Mouse (Mus musculus) retina, postnatal 1 day (tissue): ENCODE measurements at regions not wholly inside any gene's neighbourhood (a gene's known extent, or its start where the extent isn't known, plus 50 kb on each side); places are given as distances from the start of the nearest gene placed in this dataset.
"Not testable (repeated sequence)": the region's sequence is repeated elsewhere in the genome, so short reads cannot be mapped to it uniquely, and the experiment has no call there.

ENCODE experiments used
- DNase-seq: peaks from one replicate; pipeline ENCODE4 v3.0.0-alpha.2; 2012

DNA sequence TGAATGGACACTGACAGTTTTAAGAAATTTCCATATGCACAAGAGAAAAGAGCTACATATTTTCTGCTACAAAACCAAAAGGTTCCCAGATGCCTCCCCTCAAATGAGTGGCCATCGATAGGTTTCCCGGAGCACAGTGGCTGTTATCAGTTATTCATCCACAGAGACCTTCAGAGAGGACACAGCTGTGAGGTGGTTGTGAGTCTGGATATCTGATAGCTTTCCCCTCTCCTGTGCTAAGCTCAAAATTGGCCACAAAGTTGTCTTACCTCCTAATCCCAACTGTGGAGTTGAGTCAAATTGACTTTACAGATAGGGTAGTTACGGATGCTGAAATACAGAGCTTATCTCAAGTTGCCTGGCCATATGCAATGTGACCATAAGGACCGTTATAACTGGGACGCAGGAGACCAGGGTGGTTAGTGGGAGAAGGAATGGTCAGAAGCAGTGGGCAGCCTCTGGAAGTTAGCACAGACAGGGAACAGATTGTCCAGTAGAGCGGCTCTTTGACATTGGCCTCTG, 93.3 kb upstream of the Zfp706 start:
- DNase-seq, result no peak

DNA sequence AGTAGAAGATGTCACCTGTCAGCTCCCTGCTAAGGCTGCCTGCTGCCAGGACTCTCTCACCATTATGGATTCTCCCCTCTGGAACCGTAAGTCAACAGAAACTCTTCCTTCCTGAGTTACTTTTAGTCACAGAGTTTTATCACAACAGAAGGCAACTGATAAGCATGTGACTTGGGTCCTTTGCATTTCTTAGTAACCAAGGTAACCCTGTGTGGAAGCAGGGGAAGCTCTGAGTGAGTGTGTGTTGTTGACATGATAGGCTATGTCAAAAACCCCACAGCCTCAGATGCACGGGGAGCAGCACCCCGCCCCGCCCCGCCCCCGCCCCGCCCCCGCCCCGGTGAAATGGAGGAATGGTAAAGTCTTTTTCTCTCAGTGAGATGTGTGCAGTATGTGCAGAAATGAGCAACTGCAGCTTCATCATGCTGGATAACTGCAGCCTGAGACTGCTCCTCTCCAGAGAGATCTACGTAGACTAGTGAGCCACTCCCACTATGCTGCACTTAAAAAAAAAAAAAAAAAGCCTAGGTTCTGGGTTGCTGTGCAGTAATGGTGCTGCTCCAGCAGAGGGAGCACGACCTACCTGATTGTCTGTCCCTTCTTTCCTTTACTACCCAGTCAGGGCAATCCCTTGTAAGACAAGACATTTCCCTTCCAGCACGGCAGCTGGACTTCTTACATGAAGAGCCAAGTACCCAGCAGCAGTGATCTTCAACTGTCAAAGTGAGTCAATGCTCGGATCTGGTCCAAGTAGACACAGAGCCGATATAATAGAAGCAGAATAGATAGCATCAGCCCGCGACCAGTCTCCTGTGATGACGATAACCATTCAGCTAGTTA, 92.6 kb upstream of the Zfp706 start:
- DNase-seq, result peak; percentile 71

DNA sequence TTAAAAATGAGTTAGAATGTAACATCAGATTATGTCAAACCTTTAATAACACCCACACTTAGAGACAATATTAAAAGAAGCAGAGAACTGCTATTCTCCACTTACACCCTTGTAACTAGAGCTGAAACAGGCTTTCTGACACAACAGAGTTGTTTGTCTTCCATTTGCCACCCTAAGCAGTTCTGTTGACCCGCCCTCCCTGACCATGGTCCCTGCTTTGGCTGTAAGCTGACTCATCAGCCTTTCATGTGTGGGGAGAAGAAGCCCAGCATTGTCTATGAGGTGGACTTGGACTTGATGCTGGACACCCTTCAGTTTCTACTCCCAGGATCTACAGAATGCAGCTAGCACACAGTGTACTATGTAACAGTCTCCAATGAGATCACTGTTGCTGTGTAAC, 91.6 kb upstream of the Zfp706 start:
- no peak for DNase-seq

GRCm38 (mm10) chr15:37097426-37097825, 89.9 kb upstream of the Zfp706 start:
- DNase-seq, result no peak

GRCm38 (mm10) chr15:37091171-37091570, 83.6 kb upstream of the Zfp706 start:
- DNase-seq, result not testable (repeated sequence)

GRCm38 (mm10) chr15:37083726-37084125, 76.2 kb upstream of the Zfp706 start:
- no peak for DNase-seq

- DNase-seq, result no peak
These were observed 74.3 kb upstream of the Zfp706 start for GRCm38 (mm10) chr15:37081836-37082235.

DNA sequence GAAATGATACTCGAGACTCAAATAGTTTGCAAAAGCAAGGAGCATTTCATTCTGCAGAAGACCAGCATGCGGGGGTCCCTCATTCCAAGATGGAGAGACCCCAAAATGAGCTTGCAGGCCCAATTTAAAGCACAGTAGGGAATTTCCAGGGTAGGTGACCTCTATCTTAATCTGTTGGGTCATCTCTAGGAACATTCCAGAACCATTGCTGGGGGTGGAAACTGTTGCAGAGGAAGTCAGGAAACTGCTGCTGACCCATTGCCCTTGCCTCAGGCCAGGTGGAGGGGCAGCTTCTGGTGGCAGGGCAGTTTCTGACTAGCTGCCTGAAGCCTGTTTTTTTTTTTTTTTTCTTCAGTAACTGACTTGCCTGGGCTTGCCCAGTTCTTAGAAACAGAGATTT, 73.4 kb upstream of the Zfp706 start:
- DNase-seq, result no peak

DNA sequence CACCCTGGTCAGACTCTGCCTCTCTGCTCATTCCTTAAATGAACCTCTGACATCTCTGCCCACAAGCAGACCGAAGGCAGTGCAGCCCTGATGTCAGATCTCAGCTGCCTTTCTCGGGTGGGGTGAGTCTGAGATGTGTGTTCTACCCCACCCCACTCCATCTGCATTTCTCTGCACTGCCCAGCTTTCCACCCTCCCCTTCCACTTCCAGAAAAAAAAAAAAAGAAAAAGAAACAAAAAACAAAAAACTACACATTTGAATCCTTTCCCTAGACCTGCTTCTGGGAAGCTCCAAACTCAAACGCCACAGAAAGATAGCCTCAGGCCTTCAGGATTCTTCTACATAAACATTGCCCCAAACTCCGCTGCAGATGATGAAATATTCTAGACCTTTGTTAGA, 72.8 kb upstream of the Zfp706 start:
- no peak for DNase-seq

DNA sequence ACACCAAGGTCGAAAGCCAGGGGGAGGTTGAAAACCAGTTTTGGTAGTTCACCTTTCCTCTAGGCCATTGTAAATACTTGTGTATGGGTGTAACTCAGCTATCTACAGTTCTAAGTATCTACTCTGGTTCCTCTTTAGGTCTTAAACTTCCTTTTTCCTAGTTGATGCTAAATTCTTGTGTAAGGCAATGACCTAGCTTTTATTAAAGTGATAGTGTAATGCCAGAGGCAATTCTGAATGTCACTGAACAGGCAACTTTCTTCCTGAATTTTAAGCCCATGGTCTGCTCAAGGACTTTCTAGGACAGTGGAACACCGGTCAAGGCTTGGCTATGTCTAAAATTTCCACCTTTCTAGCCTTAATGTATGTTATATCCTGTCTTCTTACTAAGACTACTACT, 66.6 kb upstream of the Zfp706 start:
- not testable (repeated sequence) for DNase-seq

DNA sequence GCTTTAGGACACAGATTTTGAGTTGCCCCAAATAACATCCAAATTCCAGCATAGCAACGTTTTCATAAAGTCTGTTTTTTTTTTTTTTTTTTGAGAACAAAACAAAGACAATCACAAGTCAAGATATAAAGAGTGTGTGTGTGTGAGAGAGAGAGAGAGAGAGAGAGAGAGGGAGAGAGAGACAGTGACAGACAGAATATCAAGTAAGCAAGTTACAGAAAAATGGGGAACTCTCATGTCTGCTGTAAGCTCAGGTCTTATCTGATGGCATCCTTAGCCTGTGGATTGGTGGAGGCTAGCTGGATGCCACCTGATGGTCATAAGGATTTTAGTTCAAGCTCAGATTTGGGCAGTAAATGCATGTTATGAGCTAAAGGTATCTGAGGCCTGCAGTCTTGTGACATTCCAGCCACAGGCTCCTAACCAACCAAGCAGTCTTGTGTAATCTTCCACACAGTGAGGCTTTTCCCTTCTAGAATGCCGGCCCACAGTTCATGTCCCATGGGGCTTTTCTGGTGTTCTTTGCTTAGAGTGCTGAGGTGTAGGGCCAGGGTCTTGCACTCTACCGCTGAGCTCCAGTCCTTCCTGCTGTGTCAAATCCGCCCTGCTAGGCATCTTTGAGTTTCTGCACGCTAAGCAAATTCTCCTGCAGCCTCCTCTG, 64.8 kb upstream of the Zfp706 start:
- no peak for DNase-seq

DNA sequence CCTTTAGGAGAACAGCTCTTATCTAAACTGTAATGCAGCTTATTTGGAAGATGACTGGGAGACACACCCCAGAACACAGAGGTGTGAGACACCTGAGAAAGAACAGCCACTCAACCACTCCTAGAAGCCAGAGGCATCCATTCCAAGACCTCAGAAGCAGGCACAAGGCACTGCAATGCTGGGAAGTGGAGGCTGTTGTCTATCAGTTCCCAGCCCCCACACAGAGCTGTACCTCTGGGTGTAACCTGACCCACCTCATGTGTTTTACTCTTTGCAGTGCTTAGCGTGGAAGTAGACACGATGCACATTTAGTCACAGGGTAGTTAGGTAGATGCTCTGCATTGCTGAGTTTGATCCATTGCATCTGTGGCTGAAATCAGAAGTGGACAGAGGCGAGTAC, 62.6 kb upstream of the Zfp706 start:
- DNase-seq, result no peak

DNA sequence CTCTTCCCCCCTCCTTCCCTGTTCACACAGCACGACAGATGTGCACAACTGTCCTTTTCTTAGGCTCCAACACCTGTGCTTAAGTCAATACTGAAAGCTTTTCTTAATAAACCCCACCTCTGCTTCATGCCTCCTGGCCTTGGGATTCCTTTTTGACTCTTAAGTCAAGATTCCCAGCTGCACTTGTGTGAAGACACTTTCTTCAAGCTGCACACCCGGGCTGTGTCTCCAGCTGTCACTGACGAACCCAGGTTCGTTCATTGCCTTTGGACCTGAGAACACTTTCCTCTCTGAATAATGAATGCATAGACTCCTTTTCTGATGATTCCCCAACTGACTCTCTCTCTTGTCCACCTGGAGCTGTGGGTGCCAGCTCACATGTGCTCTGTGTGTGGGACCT, 59.8 kb upstream of the Zfp706 start:
- DNase-seq, result no peak

DNA sequence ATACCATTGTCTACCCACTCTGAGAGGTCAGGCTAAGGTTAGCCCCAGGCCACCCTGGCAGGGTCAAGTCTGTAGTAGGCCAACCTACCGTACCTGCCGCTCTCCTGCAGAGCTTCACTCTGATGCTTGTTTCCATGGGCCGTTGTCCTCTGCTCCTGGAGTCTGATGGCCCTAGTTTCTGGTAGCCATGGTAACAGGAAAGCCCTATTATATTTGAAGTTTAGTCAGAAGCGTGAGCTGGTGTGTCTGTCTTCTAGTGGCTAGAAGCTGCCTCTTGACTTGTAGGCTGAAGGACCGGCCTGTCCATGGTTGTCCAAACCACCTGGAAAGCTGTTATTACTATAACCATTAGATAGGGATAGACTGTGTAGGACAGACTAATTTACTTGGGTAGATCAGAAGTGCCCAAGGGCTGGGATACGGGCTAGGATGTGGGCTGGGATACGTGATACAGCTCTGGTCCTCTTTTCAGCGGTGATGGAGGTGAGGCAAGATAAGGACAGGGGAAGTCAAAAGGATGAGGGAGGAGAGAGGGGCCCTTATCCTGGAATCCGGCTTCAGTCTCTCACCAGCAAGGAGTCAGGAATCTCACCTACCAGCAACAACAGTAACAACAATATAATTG, 58.5 kb upstream of the Zfp706 start:
- DNase-seq, result no peak

GRCm38 (mm10) chr15:37065408-37065807, 57.8 kb upstream of the Zfp706 start:
- peak; percentile 45 for DNase-seq

DNA sequence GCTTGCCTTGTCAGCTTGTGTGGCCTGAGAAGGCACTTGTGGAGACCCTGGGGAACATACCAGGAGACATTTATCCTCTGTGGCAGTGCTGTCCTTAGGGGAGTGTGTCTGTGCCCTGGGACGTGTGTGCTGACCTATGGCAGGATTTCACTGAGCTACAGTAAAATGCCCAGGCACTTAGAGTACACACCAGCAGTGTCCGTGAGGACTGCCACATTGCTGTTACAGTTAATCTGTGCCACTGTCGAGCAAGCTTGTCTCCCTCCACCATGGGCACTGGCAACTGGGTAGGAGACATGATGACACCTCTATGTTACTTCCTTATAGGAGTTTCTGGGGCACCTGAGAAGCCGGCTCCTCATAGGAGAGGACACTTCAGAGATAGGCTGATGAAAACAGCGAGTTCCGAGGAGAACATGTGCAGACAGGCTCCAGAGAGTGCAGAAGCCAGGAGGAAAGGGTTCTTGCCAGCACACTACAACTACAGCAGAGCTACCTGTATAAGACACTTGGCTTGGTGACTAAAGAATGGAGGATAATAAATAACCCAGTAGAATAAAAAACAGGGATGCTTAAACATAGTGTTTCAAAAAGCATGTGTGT, 56.3 kb upstream of the Zfp706 start:
- DNase-seq, result no peak

- DNase-seq, result no peak
These were observed 55.0 kb upstream of the Zfp706 start for GRCm38 (mm10) chr15:37062585-37062984.

DNA sequence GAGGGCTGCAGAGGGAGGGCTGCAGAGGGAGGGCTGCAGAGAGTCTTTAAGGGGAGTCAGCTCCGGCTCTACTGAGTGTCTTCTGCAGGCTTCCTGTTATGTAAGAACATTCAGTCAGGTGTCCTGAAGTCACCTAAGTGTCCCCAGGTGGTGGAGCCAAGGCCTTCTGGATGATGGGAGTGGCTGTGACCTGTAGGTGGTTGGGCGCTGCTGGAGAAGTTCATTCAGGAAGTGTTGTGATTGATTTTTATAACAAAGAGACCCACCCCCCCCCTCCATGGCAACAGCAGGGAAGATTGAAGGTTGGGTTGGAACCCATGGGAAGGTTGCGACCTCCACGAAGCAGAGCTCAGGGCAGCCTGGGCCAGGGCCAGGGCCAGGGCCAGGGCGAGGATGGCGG, 53.9 kb upstream of the Zfp706 start:
- no peak for DNase-seq

- DNase-seq, result no peak
These were observed 53.3 kb upstream of the Zfp706 start for GRCm38 (mm10) chr15:37060831-37061230.
